Mouse (Mus musculus) neural tube, embryonic 11.5 days (tissue): ENCODE data around the gene Il21r. TPM values are rescaled to one million over a fixed set of nuclear protein-coding genes. Genes with fewer than 3 reads are reported as not detected.

Experiments used
- ATAC-seq: fragments of 200-750 bp; cut with Nextera tagmentation; 2 replicates; pipeline ENCODE4 v1.8.0; 2017; ENCODE audit warnings: moderate number of reproducible peaks, mild to moderate bottlenecking, moderate TSS enrichment, moderate library complexity; ENCODE audit not compliant: insufficient read depth, low FRiP score, low TSS enrichment
- DNase-seq: peaks from one replicate; pipeline ENCODE4 v3.0.0-alpha.2; 2015; ENCODE audit warnings: low spot score
- H3K27ac ChIP-seq: fragments of 300-500 bp; sonication (generic); 2 replicates; pipeline ENCODE4 v1.5.1; 2014; ENCODE audit warnings: low read depth, mild to moderate bottlenecking, low read length
- H3K27me3 ChIP-seq: fragments of 300-500 bp; sonication (generic); 2 replicates; pipeline ENCODE4 v1.6.1; 2014; ENCODE audit warnings: mild to moderate bottlenecking, low read length, mixed read lengths; ENCODE audit not compliant: control insufficient read depth, insufficient read depth
- H3K36me3 ChIP-seq: fragments of 300-500 bp; sonication (generic); 2 replicates; pipeline ENCODE4 v1.6.1; 2014; ENCODE audit warnings: mild to moderate bottlenecking, low read length, moderate library complexity, mixed read lengths; ENCODE audit not compliant: control insufficient read depth, insufficient read depth
- H3K4me1 ChIP-seq: fragments of 300-500 bp; sonication (generic); 2 replicates; pipeline ENCODE4 v1.6.1; 2014; ENCODE audit warnings: low read length, mixed read lengths; ENCODE audit not compliant: control insufficient read depth, insufficient read depth
- H3K4me2 ChIP-seq: fragments of 300-500 bp; sonication (generic); 2 replicates; pipeline ENCODE4 v1.6.1; 2014; ENCODE audit warnings: low read depth, mild to moderate bottlenecking, moderate library complexity
- H3K4me3 ChIP-seq: fragments of 300-500 bp; sonication (generic); 2 replicates; pipeline ENCODE4 v1.5.1; 2014; ENCODE audit warnings: low read depth, low read length
- H3K9ac ChIP-seq: fragments of 300-500 bp; sonication (generic); 2 replicates; pipeline ENCODE4 v1.6.1; 2014; ENCODE audit warnings: mild to moderate bottlenecking, low read length
- H3K9me3 ChIP-seq: fragments of 300-500 bp; sonication (generic); 2 replicates; pipeline ENCODE4 v1.6.1; 2016; ENCODE audit warnings: low read length; ENCODE audit not compliant: control insufficient read depth
- WGBS: fragments of 180-500 bp; shearing (Covaris S2); extraction: QIAGEN DNeasy Blood & Tissue Kit; methylation state at CpG from one replicate; pipeline ENCODE4 v1.1.7; 2014; 5-methylcytosine and 5-hydroxymethylcytosine counted together
- polyA plus RNA-seq: library from polyadenylated mRNA; unstranded; fragments of >200 nt; fragmentation: Nextera tagmentation; extraction: Ambion mirVana; gene quantifications from 2 replicates; pipeline ENCODE4 v1.2.1, GENCODE M21; 2014

Gene Il21r
- polyA plus RNA-seq, 1 experiment from 2014 or later: 0.25 TPM

DNA sequence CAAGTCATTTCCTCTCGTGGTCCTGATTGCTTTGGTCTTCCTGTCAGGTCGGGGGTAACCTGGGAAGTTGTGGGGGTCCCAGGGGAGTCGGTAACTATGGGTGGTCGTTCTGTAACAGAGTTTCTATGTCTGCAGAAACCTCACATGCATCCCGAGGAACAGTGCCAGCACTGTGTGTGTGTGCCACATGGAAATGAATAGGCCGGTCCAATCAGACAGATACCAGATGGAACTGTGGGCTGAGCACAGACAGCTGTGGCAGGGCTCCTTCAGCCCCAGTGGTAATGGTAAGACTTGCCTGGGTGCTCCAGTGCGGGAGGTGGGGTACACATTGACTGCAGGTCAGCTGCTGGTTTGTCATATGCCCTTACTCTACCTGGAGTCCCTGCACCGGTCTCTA is 34.3 kb upstream of the Il21r start:
- no peak overlapping the region for H3K27ac ChIP-seq
- no peaks in the 10 kb centered on the region for H3K27me3 ChIP-seq
- WGBS: 88% methylated on average over 8 of the region's 8 CpGs
- H3K4me1 ChIP-seq: peaks cover 3% of the 10 kb centered on the region; the same call in 1 of the 2 replicates
- no peak overlapping the region for H3K9ac ChIP-seq
- H3K4me2 ChIP-seq: no peak overlapping the region
- H3K4me3 ChIP-seq: no peak overlapping the region
- H3K36me3 ChIP-seq: no peaks in the 10 kb centered on the region
- no peak for DNase-seq
- ATAC-seq: no peak
- no peaks in the 10 kb centered on the region for H3K9me3 ChIP-seq

DNA sequence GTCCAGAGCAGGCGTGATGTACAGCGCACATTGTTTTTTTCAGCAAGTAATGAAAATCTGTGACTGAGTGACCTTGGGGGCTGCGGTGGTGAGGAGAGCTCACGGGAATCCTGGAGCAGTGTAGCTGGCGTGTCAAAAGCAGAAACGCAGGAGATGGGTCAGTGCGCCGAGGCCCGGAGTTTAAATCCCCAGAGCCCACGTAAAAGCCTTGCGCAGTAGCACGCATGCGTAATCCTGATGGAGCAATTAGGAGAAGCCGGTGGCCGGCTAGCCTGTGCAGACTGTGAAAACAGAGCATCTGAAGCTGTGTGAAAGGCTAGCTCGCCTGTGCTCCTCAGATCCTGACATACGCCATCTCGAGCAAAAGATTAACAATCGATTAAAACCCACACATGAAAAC is 31.3 kb upstream of the Il21r start:
- no peak overlapping the region for H3K4me3 ChIP-seq
- H3K9ac ChIP-seq: no peak overlapping the region
- no peak for DNase-seq
- H3K9me3 ChIP-seq: no peaks in the 10 kb centered on the region
- no peak for ATAC-seq
- WGBS: 79% methylated on average over 19 of the region's 19 CpGs
- H3K4me1 ChIP-seq: no peaks in the 10 kb centered on the region
- no peaks in the 10 kb centered on the region for H3K27me3 ChIP-seq
- no peak overlapping the region for H3K4me2 ChIP-seq
- H3K36me3 ChIP-seq: no peaks in the 10 kb centered on the region
- H3K27ac ChIP-seq: no peak overlapping the region

DNA sequence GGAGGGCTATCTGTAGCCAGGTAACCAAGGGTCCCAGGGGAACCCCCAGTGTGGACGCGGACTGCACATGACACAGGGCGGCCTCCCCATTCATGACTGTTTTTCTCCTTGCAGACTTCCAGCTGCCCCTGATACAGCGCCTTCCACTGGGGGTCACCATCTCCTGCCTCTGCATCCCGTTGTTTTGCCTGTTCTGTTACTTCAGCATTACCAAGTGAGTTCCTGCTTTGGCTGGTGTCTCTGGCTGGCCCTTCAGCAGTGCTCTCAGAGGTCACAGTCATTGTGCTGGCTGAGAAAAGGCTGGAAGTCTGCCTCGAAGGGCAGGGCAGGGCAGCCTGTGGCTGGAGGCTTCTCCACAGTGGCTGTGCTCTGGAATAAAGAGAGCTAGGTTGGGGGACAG is 30.5 kb upstream of the Il21r start:
- ATAC-seq (no peak), DNase-seq (no peak)
- 87% methylated on average over 6 of the region's 6 CpGs for WGBS
- Histone ChIP-seq H3K36me3 (no peaks in the 10 kb centered on the region), H3K27me3 (no peaks in the 10 kb centered on the region), H3K27ac (0 out of 2 replicates have a peak overlapping the region, but pooled peaks have one; percentile 14), H3K4me3 (no peak overlapping the region), H3K4me1 (no peaks in the 10 kb centered on the region), H3K9ac (no peak overlapping the region), H3K9me3 (no peaks in the 10 kb centered on the region), H3K4me2 (no peak overlapping the region)

DNA sequence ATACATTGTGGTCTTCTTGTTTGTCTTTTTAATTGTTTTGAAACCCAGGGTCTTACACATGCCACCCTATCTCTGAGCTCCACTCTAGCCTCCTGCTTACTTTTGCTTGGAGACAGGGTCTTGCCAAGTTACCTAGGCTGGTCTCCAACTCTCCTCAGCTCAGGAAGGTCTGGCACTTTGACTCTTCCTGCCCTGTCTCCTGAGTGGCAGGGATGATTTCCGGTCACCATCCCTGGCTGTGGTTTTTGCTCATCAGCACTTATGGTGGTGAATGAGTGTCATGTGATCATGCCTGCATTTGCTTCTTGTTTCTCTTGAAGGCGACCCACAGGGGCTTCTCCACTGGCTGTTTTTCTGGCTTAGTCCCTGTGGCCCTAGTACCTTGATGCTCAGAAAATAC is 29.4 kb upstream of the Il21r start:
- ATAC-seq (no peak), DNase-seq (no peak)
- Histone ChIP-seq H3K9me3 (no peaks in the 10 kb centered on the region), H3K4me3 (no peak overlapping the region), H3K27me3 (no peaks in the 10 kb centered on the region), H3K9ac (no peak overlapping the region), H3K4me1 (no peaks in the 10 kb centered on the region), H3K36me3 (no peaks in the 10 kb centered on the region), H3K27ac (no peak overlapping the region), H3K4me2 (no peak overlapping the region)
- WGBS: 73% methylated on average over 2 of the region's 2 CpGs

DNA sequence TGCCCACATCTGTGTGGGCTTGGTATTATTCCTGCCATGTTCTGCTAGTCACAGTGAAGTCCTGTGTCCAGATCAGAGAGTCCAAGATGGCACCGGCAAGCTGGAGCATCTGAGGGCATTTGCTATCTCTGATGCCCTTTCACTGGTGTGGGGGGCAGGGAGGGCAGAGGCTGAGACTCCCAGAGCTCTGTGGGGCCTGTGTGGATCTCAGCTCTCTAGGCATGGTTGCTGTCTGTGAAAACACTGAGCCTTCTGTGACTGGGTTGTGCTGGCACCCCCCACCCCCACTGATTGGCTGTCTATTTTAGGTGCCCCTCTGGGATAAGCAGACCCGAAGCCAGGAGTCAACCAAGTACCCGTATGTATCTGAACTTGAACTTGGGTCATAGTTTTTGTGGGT is 28.4 kb upstream of the Il21r start:
- ATAC-seq (no peak), DNase-seq (no peak)
- H3K36me3 ChIP-seq: no peaks in the 10 kb centered on the region
- H3K27me3 ChIP-seq: no peaks in the 10 kb centered on the region
- no peak overlapping the region for H3K9ac ChIP-seq
- no peak overlapping the region for H3K4me3 ChIP-seq
- H3K4me2 ChIP-seq: no peak overlapping the region
- H3K4me1 ChIP-seq: no peaks in the 10 kb centered on the region
- no peak overlapping the region for H3K27ac ChIP-seq
- H3K9me3 ChIP-seq: no peaks in the 10 kb centered on the region
- 84% methylated on average over 3 of the region's 3 CpGs for WGBS

DNA sequence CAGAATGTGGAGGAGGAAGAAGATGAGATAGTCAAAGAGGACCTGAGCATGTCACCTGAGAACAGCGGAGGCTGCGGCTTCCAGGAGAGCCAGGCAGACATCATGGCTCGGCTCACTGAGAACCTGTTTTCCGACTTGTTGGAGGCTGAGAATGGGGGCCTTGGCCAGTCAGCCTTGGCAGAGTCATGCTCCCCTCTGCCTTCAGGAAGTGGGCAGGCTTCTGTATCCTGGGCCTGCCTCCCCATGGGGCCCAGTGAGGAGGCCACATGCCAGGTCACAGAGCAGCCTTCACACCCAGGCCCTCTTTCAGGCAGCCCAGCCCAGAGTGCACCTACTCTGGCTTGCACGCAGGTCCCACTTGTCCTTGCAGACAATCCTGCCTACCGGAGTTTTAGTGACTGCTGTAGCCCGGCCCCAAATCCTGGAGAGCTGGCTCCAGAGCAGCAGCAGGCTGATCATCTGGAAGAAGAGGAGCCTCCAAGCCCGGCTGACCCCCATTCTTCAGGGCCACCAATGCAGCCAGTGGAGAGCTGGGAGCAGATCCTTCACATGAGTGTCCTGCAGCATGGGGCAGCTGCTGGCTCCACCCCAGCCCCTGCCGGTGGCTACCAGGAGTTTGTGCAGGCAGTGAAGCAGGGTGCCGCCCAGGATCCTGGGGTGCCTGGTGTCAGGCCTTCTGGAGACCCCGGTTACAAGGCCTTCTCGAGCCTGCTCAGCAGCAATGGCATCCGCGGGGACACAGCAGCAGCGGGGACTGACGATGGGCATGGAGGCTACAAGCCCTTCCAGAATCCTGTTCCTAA is 27.3 kb upstream of the Il21r start:
- Histone ChIP-seq H3K27ac (no peak overlapping the region), H3K36me3 (no peaks in the 10 kb centered on the region), H3K4me2 (no peak overlapping the region), H3K4me1 (no peaks in the 10 kb centered on the region), H3K27me3 (no peaks in the 10 kb centered on the region), H3K9me3 (no peaks in the 10 kb centered on the region), H3K4me3 (no peak overlapping the region), H3K9ac (no peak overlapping the region)
- ATAC-seq: no peak
- no peak for DNase-seq
- 93% methylated on average over 16 of the region's 16 CpGs for WGBS

DNA sequence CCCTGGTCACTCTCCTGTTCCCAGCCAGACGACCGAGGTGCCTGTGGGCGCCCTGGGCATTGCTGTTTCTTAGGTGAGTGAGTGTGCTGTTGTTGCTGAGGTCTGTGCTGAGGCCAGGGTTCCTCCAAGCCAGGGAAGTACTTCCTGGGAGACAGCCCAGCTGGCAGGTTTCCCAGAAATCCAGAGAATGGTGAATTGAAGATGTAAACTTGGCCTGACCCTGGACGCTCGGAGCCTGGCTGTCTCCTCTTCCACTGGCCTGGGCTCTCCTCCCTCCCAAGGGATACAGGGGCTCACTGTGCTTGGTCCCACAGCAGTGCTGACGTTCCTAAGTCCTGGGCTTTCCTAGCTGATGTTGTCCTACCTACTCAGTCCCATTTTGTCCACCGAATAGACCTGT is 26.2 kb upstream of the Il21r start:
- Histone ChIP-seq H3K27me3 (no peaks in the 10 kb centered on the region), H3K27ac (no peak overlapping the region), H3K36me3 (no peaks in the 10 kb centered on the region), H3K4me1 (no peaks in the 10 kb centered on the region), H3K9ac (no peak overlapping the region), H3K9me3 (no peaks in the 10 kb centered on the region), H3K4me3 (no peak overlapping the region), H3K4me2 (no peak overlapping the region)
- 83% methylated on average over 7 of the region's 7 CpGs for WGBS
- DNase-seq: no peak
- ATAC-seq: no peak

DNA sequence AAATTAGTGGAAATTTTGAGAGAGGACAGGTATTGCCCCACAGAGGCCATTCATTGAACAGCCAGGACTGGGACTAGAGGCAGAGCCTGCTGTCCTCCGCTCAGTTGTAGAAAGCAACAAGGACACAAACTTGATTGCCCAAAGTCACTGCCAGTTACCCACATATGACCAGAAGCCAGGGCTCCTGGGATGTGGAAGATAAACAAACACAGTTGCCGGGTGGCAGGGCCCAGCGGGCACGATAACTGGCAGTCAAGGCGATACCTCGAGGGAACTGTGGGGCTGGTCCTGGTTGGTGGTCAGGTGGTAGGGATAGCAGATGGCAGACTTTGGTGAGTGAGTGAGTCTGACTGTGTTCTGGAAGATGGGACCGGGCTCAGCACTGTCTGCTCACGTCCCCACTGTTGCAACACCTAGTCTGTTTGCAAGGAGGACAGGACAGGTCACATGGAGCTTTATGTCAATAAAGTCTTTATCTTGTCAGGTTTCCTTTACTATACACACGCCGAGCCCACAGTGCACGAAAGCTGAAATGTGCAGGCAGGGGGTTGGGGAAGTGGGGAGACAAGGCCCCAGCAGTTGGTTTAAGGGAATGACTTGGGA is 25.6 kb upstream of the Il21r start:
- Histone ChIP-seq H3K36me3 (no peaks in the 10 kb centered on the region), H3K4me1 (no peaks in the 10 kb centered on the region), H3K4me2 (no peak overlapping the region), H3K4me3 (no peak overlapping the region), H3K9ac (no peak overlapping the region), H3K9me3 (no peaks in the 10 kb centered on the region), H3K27me3 (no peaks in the 10 kb centered on the region), H3K27ac (no peak overlapping the region)
- ATAC-seq: no peak
- WGBS: 93% methylated on average over 11 of the region's 11 CpGs
- no peak for DNase-seq

DNA sequence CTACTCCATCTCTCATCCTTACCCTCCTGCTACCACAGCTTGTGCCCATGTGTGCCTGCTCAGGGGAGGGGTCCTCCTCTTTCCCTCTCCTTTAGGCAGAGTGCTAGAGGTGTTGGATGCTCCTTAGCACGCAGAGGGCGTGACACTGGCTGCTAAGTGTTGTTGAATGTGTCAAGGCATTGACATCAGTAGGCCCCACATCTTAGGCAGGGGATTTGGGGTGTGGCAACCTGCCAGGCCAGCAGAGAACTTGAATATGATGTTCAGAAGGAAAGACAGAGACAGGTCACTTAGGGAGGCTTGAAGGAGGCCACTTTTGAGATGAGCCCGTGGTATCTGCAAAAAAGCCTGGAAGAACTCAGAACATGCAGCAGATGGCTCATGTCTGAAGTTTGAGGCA is 25.1 kb upstream of the Il21r start:
- H3K27ac ChIP-seq: no peak overlapping the region
- DNase-seq: no peak
- no peak for ATAC-seq
- H3K9me3 ChIP-seq: no peaks in the 10 kb centered on the region
- no peaks in the 10 kb centered on the region for H3K36me3 ChIP-seq
- H3K4me3 ChIP-seq: no peak overlapping the region
- no peaks in the 10 kb centered on the region for H3K4me1 ChIP-seq
- H3K4me2 ChIP-seq: no peak overlapping the region
- no peaks in the 10 kb centered on the region for H3K27me3 ChIP-seq
- 72% methylated on average over 3 of the region's 3 CpGs for WGBS
- H3K9ac ChIP-seq: no peak overlapping the region
